Mouse (Mus musculus) midbrain, embryonic 10.5 days (tissue): ENCODE data around the gene Kif2a. TPM values are rescaled to one million over a fixed set of nuclear protein-coding genes. Genes with fewer than 3 reads are reported as not detected.

ENCODE experiments used
- DNase-seq: peaks from one replicate; pipeline ENCODE4 v3.0.0-alpha.2; 2017; ENCODE audit warnings: low spot score
- H3K27ac ChIP-seq: fragments of 300-500 bp; sonication (generic); replicated peaks from 2 replicates; pipeline ENCODE4 v1.5.1; 2016; ENCODE audit warnings: mild to moderate bottlenecking
- H3K27me3 ChIP-seq: fragments of 300-500 bp; sonication (generic); 2 replicates; pipeline ENCODE4 v1.6.1; 2016; ENCODE audit warnings: low read depth, mild to moderate bottlenecking; ENCODE audit not compliant: poor library complexity, severe bottlenecking
- H3K36me3 ChIP-seq: fragments of 300-500 bp; sonication (generic); 2 replicates; pipeline ENCODE4 v1.6.1; 2016; ENCODE audit warnings: mild to moderate bottlenecking, moderate library complexity
- H3K4me1 ChIP-seq: fragments of 300-500 bp; sonication (generic); 2 replicates; pipeline ENCODE4 v1.6.1; 2016
- H3K4me3 ChIP-seq: fragments of 300-500 bp; sonication (generic); 2 replicates; pipeline ENCODE4 v1.5.1; 2016; ENCODE audit warnings: mild to moderate bottlenecking, moderate library complexity
- H3K9me3 ChIP-seq: fragments of 300-500 bp; sonication (generic); replicated peaks from 2 replicates; pipeline ENCODE4 v1.6.1; 2016; ENCODE audit warnings: mild to moderate bottlenecking
- WGBS: fragments of 180-500 bp; shearing (Covaris S2); methylation state at CpG from one replicate; pipeline ENCODE4 v1.1.7; 2016; 5-methylcytosine and 5-hydroxymethylcytosine counted together
- polyA plus RNA-seq: library from polyadenylated mRNA; unstranded; fragments of >200 nt; fragmentation: Nextera tagmentation; extraction: Ambion mirVana; gene quantifications from 2 replicates; pipeline ENCODE4 v1.2.1, GENCODE M21; 2016

The Kif2a gene
- polyA plus RNA-seq, 1 experiment from 2014 or later = 14.1 TPM

GRCm38 (mm10) chr13:107039493-107039892 lies 17.6 kb upstream of the Kif2a start:
- Histone ChIP-seq H3K9me3 (no peaks in the 10 kb centered on the region), H3K4me1 (no peaks in the 10 kb centered on the region), H3K36me3 (no peaks in the 10 kb centered on the region), H3K27ac (no peak overlapping the region), H3K27me3 (no peaks in the 10 kb centered on the region), H3K4me3 (no peak overlapping the region)
- DNase-seq = no peak
- WGBS = 91% methylated on average over 4 of the region's 4 CpGs

- Histone ChIP-seq H3K36me3 (no peaks in the 10 kb centered on the region), H3K27me3 (no peaks in the 10 kb centered on the region), H3K4me1 (no peaks in the 10 kb centered on the region), H3K4me3 (no peak overlapping the region), H3K27ac (no peak overlapping the region), H3K9me3 (no peaks in the 10 kb centered on the region)
- no peak for DNase-seq
- WGBS = 91% methylated on average over 2 of the region's 2 CpGs
Measured at GRCm38 (mm10) chr13:107038346-107038745, 16.4 kb upstream of the Kif2a start.

GRCm38 (mm10) chr13:107035511-107036113 lies 13.7 kb upstream of the Kif2a start:
- H3K9me3 ChIP-seq = no peaks in the 10 kb centered on the region
- DNase-seq = no peak
- H3K27me3 ChIP-seq = no peaks in the 10 kb centered on the region
- WGBS = 92% methylated on average over 3 of the region's 3 CpGs
- H3K4me1 ChIP-seq = no peaks in the 10 kb centered on the region
- H3K36me3 ChIP-seq = no peaks in the 10 kb centered on the region
- H3K27ac ChIP-seq = no peak overlapping the region
- no peak overlapping the region for H3K4me3 ChIP-seq

GRCm38 (mm10) chr13:107035078-107035477 lies 13.2 kb upstream of the Kif2a start:
- H3K4me1 ChIP-seq = no peaks in the 10 kb centered on the region

GRCm38 (mm10) chr13:107034028-107034920 lies 12.3 kb upstream of the Kif2a start:
- no peaks in the 10 kb centered on the region for H3K36me3 ChIP-seq
- H3K27ac ChIP-seq = no peak overlapping the region
- H3K27me3 ChIP-seq = no peaks in the 10 kb centered on the region
- whole genome bisulfite sequencing = 51% methylated on average over 1 of the region's 1 CpGs
- no peak overlapping the region for H3K4me3 ChIP-seq
- no peak for DNase-seq
- no peaks in the 10 kb centered on the region for H3K9me3 ChIP-seq
- H3K4me1 ChIP-seq = no peaks in the 10 kb centered on the region

More at GRCm38 (mm10) chr13:107035078-107035477, 13.2 kb upstream of the Kif2a start:
- Histone ChIP-seq H3K9me3 (no peaks in the 10 kb centered on the region), H3K36me3 (no peaks in the 10 kb centered on the region), H3K27me3 (no peaks in the 10 kb centered on the region), H3K27ac (no peak overlapping the region), H3K4me3 (no peak overlapping the region)
- no peak for DNase-seq
- 91% methylated on average over 4 of the region's 4 CpGs for WGBS

GRCm38 (mm10) chr13:107031228-107031627 lies 9.3 kb upstream of the Kif2a start:
- Histone ChIP-seq H3K4me1 (no peaks in the 10 kb centered on the region), H3K27me3 (no peaks in the 10 kb centered on the region), H3K9me3 (no peaks in the 10 kb centered on the region), H3K4me3 (no peak overlapping the region), H3K27ac (no peak overlapping the region), H3K36me3 (no peaks in the 10 kb centered on the region)
- no peak for DNase-seq

- no peaks in the 10 kb centered on the region for H3K27me3 ChIP-seq
- H3K27ac ChIP-seq = no peak overlapping the region
- no peak for DNase-seq
- WGBS = 86% methylated on average over 4 of the region's 4 CpGs
- H3K9me3 ChIP-seq = no peaks in the 10 kb centered on the region; the same call in 1 of the 2 replicates
- peaks cover 8% of the 10 kb centered on the region for H3K4me1 ChIP-seq
- H3K4me3 ChIP-seq = no peak overlapping the region
- H3K36me3 ChIP-seq = no peaks in the 10 kb centered on the region
Measured at GRCm38 (mm10) chr13:107027218-107027617, 5.3 kb upstream of the Kif2a start.

- Histone ChIP-seq H3K4me3 (no peak overlapping the region), H3K27me3 (no peaks in the 10 kb centered on the region), H3K4me1 (peaks cover 12% of the 10 kb centered on the region), H3K9me3 (no peaks in the 10 kb centered on the region; the same call in 1 of the 2 replicates), H3K27ac (no peak overlapping the region), H3K36me3 (no peaks in the 10 kb centered on the region)
- WGBS = 75% methylated on average over 3 of the region's 3 CpGs
- DNase-seq = no peak
Measured at GRCm38 (mm10) chr13:107025663-107026062, 3.7 kb upstream of the Kif2a start.

- Histone ChIP-seq H3K4me3 (peak overlapping the region; percentile 87), H3K27me3 (no peaks in the 10 kb centered on the region), H3K4me1 (peaks cover 31% of the 10 kb centered on the region), H3K9me3 (no peaks in the 10 kb centered on the region; the same call in 1 of the 2 replicates), H3K36me3 (peaks cover 14% of the 10 kb centered on the region), H3K27ac (peak overlapping the region; percentile 97)
- WGBS = 1% methylated on average over 92 of the region's 97 CpGs
- peak; percentile 81 for DNase-seq
Measured at GRCm38 (mm10) chr13:107022266-107023171, 593 bp upstream of the Kif2a start.

- H3K27ac ChIP-seq = no peak overlapping the region
- 89% methylated on average over 2 of the region's 2 CpGs for WGBS
- peaks cover 34% of the 10 kb centered on the region for H3K4me1 ChIP-seq
- no peak for DNase-seq
- no peaks in the 10 kb centered on the region; the same call in 1 of the 2 replicates for H3K9me3 ChIP-seq
- no peaks in the 10 kb centered on the region for H3K27me3 ChIP-seq
- H3K36me3 ChIP-seq = peaks cover 29% of the 10 kb centered on the region
- 0 out of 2 replicates have a peak overlapping the region, but pooled peaks have one; percentile 7 for H3K4me3 ChIP-seq
Measured at GRCm38 (mm10) chr13:107019443-107019842, 2.5 kb downstream of the Kif2a start.

- Histone ChIP-seq H3K27ac (no peak overlapping the region), H3K4me1 (peaks cover 19% of the 10 kb centered on the region), H3K36me3 (peaks cover 25% of the 10 kb centered on the region), H3K4me3 (no peak overlapping the region), H3K27me3 (no peaks in the 10 kb centered on the region), H3K9me3 (no peaks in the 10 kb centered on the region)
- 63% methylated on average over 2 of the region's 2 CpGs for WGBS
- DNase-seq = no peak
Measured at GRCm38 (mm10) chr13:107013926-107014325, 8.0 kb downstream of the Kif2a start.

- no peaks in the 10 kb centered on the region for H3K27me3 ChIP-seq
- H3K27ac ChIP-seq = no peak overlapping the region
- DNase-seq = no peak
- peaks cover 7% of the 10 kb centered on the region for H3K36me3 ChIP-seq
- H3K4me3 ChIP-seq = no peak overlapping the region
- peaks cover 17% of the 10 kb centered on the region for H3K4me1 ChIP-seq
- H3K9me3 ChIP-seq = no peaks in the 10 kb centered on the region
- 87% methylated on average over 2 of the region's 2 CpGs for WGBS
Measured at GRCm38 (mm10) chr13:107011618-107012017, 10.3 kb downstream of the Kif2a start.
